Mouse (Mus musculus): ENCODE results near the gene Nsf. TPM values are rescaled to one million over a fixed set of nuclear protein-coding genes. Genes with fewer than 3 reads are reported as not detected.

The Nsf gene
- polyA plus RNA-seq, 1 experiment = 60.4 TPM

GRCm38 (mm10) chr11:103953032-103953895 lies 592 bp downstream of the Nsf start:
- Histone ChIP-seq H3K27ac (ENCODE audit: insufficient read depth, low read length) (no peak overlapping the region), H3K4me1 (ENCODE audit: control insufficient read depth, insufficient read depth, low read length) (no peaks in the 10 kb centered on the region), H3K36me3 (ENCODE audit: control insufficient read depth, insufficient read depth, low read length, poor library complexity, severe bottlenecking) (0 out of 2 replicates have a peak, but pooled peaks cover 2% of the 10 kb centered on the region), H3K27me3 (ENCODE audit: control insufficient read depth, insufficient read depth, low read length, poor library complexity, severe bottlenecking) (no peaks in the 10 kb centered on the region), H3K9ac (ENCODE audit: low read depth, poor library complexity, severe bottlenecking) (peak overlapping the region; percentile 77), H3K9me3 (replicated peaks; ENCODE audit: control insufficient read depth, insufficient read depth, low read length, poor library complexity, severe bottlenecking) (no peaks in the 10 kb centered on the region), H3K4me3 (ENCODE audit: low read depth, low read length) (peak overlapping the region; percentile 82)
- TF ChIP-seq EP300 (IDR thresholded peaks at IDR 0.05; ENCODE audit: insufficient read depth, low read depth, low read length) (no peak), POLR2A (IDR thresholded peaks at IDR 0.05; ENCODE audit: insufficient read depth, low read length) (no peak), CTCF (IDR thresholded peaks at IDR 0.05; ENCODE audit: low read depth, low read length) (no peak)

- Histone ChIP-seq H3K27me3 (ENCODE audit: control insufficient read depth, insufficient read depth, low read length, poor library complexity, severe bottlenecking) (no peaks in the 10 kb centered on the region), H3K4me3 (ENCODE audit: low read depth, low read length) (no peak overlapping the region), H3K9ac (ENCODE audit: low read depth, poor library complexity, severe bottlenecking) (peak overlapping the region; percentile 77; the same call in 1 of the 2 replicates), H3K4me1 (ENCODE audit: control insufficient read depth, insufficient read depth, low read length) (no peaks in the 10 kb centered on the region), H3K9me3 (replicated peaks; ENCODE audit: control insufficient read depth, insufficient read depth, low read length, poor library complexity, severe bottlenecking) (no peaks in the 10 kb centered on the region), H3K36me3 (ENCODE audit: control insufficient read depth, insufficient read depth, low read length, poor library complexity, severe bottlenecking) (0 out of 2 replicates have a peak, but pooled peaks cover 2% of the 10 kb centered on the region), H3K27ac (ENCODE audit: insufficient read depth, low read length) (no peak overlapping the region)
- TF ChIP-seq POLR2A (IDR thresholded peaks at IDR 0.05; ENCODE audit: insufficient read depth, low read length) (no peak), CTCF (IDR thresholded peaks at IDR 0.05; ENCODE audit: low read depth, low read length) (no peak), EP300 (IDR thresholded peaks at IDR 0.05; ENCODE audit: insufficient read depth, low read depth, low read length) (no peak)
Measured at GRCm38 (mm10) chr11:103952635-103953031, 1.2 kb downstream of the Nsf start.

- TF ChIP-seq CTCF (IDR thresholded peaks at IDR 0.05; ENCODE audit: low read depth, low read length) (no peak), POLR2A (IDR thresholded peaks at IDR 0.05; ENCODE audit: insufficient read depth, low read length) (no peak), EP300 (IDR thresholded peaks at IDR 0.05; ENCODE audit: insufficient read depth, low read depth, low read length) (no peak)
- Histone ChIP-seq H3K4me1 (ENCODE audit: control insufficient read depth, insufficient read depth, low read length) (no peaks in the 10 kb centered on the region), H3K36me3 (ENCODE audit: control insufficient read depth, insufficient read depth, low read length, poor library complexity, severe bottlenecking) (peaks cover 5% of the 10 kb centered on the region; the same call in 1 of the 2 replicates), H3K9ac (ENCODE audit: low read depth, poor library complexity, severe bottlenecking) (peak overlapping the region; percentile 19; the same call in 1 of the 2 replicates), H3K9me3 (replicated peaks; ENCODE audit: control insufficient read depth, insufficient read depth, low read length, poor library complexity, severe bottlenecking) (no peaks in the 10 kb centered on the region), H3K4me3 (ENCODE audit: low read depth, low read length) (no peak overlapping the region), H3K27me3 (ENCODE audit: control insufficient read depth, insufficient read depth, low read length, poor library complexity, severe bottlenecking) (no peaks in the 10 kb centered on the region), H3K27ac (ENCODE audit: insufficient read depth, low read length) (no peak overlapping the region)
Measured at GRCm38 (mm10) chr11:103951106-103951505, 2.8 kb downstream of the Nsf start.

GRCm38 (mm10) chr11:103948952-103949351 lies 4.9 kb downstream of the Nsf start:
- H3K9ac ChIP-seq (ENCODE audit: low read depth, poor library complexity, severe bottlenecking) = peak overlapping the region; percentile 31; the same call in 1 of the 2 replicates
- H3K4me3 ChIP-seq (ENCODE audit: low read depth, low read length) = no peak overlapping the region
- H3K27me3 ChIP-seq (ENCODE audit: control insufficient read depth, insufficient read depth, low read length, poor library complexity, severe bottlenecking) = no peaks in the 10 kb centered on the region
- peaks cover 5% of the 10 kb centered on the region; the same call in 1 of the 2 replicates for H3K36me3 ChIP-seq (ENCODE audit: control insufficient read depth, insufficient read depth, low read length, poor library complexity, severe bottlenecking)
- H3K27ac ChIP-seq (ENCODE audit: insufficient read depth, low read length) = 0 out of 2 replicates have a peak overlapping the region, but pooled peaks have one; percentile 9
- no peaks in the 10 kb centered on the region for H3K4me1 ChIP-seq (ENCODE audit: control insufficient read depth, insufficient read depth, low read length)
- H3K9me3 ChIP-seq (replicated peaks; ENCODE audit: control insufficient read depth, insufficient read depth, low read length, poor library complexity, severe bottlenecking) = no peaks in the 10 kb centered on the region
- no peak for TF ChIP-seq CTCF (IDR thresholded peaks at IDR 0.05; ENCODE audit: low read depth, low read length)
- TF ChIP-seq EP300 (IDR thresholded peaks at IDR 0.05; ENCODE audit: insufficient read depth, low read depth, low read length) = no peak
- TF ChIP-seq POLR2A (IDR thresholded peaks at IDR 0.05; ENCODE audit: insufficient read depth, low read length) = no peak

- TF ChIP-seq CTCF (IDR thresholded peaks at IDR 0.05; ENCODE audit: low read depth, low read length) (no peak), EP300 (IDR thresholded peaks at IDR 0.05; ENCODE audit: insufficient read depth, low read depth, low read length) (no peak), POLR2A (IDR thresholded peaks at IDR 0.05; ENCODE audit: insufficient read depth, low read length) (no peak)
- H3K4me3 ChIP-seq (ENCODE audit: low read depth, low read length) = no peak overlapping the region
- no peak overlapping the region for H3K9ac ChIP-seq (ENCODE audit: low read depth, poor library complexity, severe bottlenecking)
- no peaks in the 10 kb centered on the region for H3K27me3 ChIP-seq (ENCODE audit: control insufficient read depth, insufficient read depth, low read length, poor library complexity, severe bottlenecking)
- no peaks in the 10 kb centered on the region for H3K4me1 ChIP-seq (ENCODE audit: control insufficient read depth, insufficient read depth, low read length)
- peaks cover 5% of the 10 kb centered on the region; the same call in 1 of the 2 replicates for H3K36me3 ChIP-seq (ENCODE audit: control insufficient read depth, insufficient read depth, low read length, poor library complexity, severe bottlenecking)
- no peaks in the 10 kb centered on the region for H3K9me3 ChIP-seq (replicated peaks; ENCODE audit: control insufficient read depth, insufficient read depth, low read length, poor library complexity, severe bottlenecking)
- no peak overlapping the region for H3K27ac ChIP-seq (ENCODE audit: insufficient read depth, low read length)
Measured at GRCm38 (mm10) chr11:103942740-103943139, 11.1 kb downstream of the Nsf start.

- Histone ChIP-seq H3K27ac (ENCODE audit: insufficient read depth, low read length) (no peak overlapping the region), H3K4me1 (ENCODE audit: control insufficient read depth, insufficient read depth, low read length) (peaks cover 2% of the 10 kb centered on the region), H3K9me3 (replicated peaks; ENCODE audit: control insufficient read depth, insufficient read depth, low read length, poor library complexity, severe bottlenecking) (no peaks in the 10 kb centered on the region), H3K27me3 (ENCODE audit: control insufficient read depth, insufficient read depth, low read length, poor library complexity, severe bottlenecking) (no peaks in the 10 kb centered on the region), H3K4me3 (ENCODE audit: low read depth, low read length) (no peak overlapping the region), H3K36me3 (ENCODE audit: control insufficient read depth, insufficient read depth, low read length, poor library complexity, severe bottlenecking) (0 out of 2 replicates have a peak, but pooled peaks cover 4% of the 10 kb centered on the region), H3K9ac (ENCODE audit: low read depth, poor library complexity, severe bottlenecking) (no peak overlapping the region)
- TF ChIP-seq CTCF (IDR thresholded peaks at IDR 0.05; ENCODE audit: low read depth, low read length) = no peak
- no peak for TF ChIP-seq EP300 (IDR thresholded peaks at IDR 0.05; ENCODE audit: insufficient read depth, low read depth, low read length)
Measured at GRCm38 (mm10) chr11:103941351-103941750, 12.5 kb downstream of the Nsf start.

Measured in ES-Bruce4 (cell line).